8 mouse cellular contexts compared by ENCODE assay signal in genomic region chr13:20173987-20174654, GRCm38 (mm10).
DNase-seq lines count a peak whose midpoint lies in the region; ATAC-seq and TF ChIP-seq lines count a peak whose summit lies in the region.

No protein-coding gene starts in this region.

- no peak overlapping the region for H3K4me2 ChIP-seq in lung, embryonic 14.5 days
- H3K4me2 ChIP-seq in kidney, embryonic 16.5 days (replicated peaks; ENCODE audit: low read depth, low read length), result no peak overlapping the region
- no peak overlapping the region for H3K4me2 ChIP-seq in neural tube, embryonic 15.5 days

- H3K9me3 ChIP-seq in lung, embryonic 14.5 days (ENCODE audit: low read depth, low read length), result no peaks in the 10 kb centered on the region
- no peaks in the 10 kb centered on the region for H3K9me3 ChIP-seq in kidney, embryonic 16.5 days (ENCODE audit: low read length)
- H3K9me3 ChIP-seq in neural tube, embryonic 15.5 days (replicated peaks), result no peaks in the 10 kb centered on the region

- 19% methylated on average over 10 of the region's 10 CpGs for WGBS in lung, embryonic 14.5 days
- 16% methylated on average over 10 of the region's 10 CpGs for WGBS in lung, adult 2 months
- 31% methylated on average over 10 of the region's 10 CpGs for WGBS in kidney, embryonic 16.5 days
- WGBS in neural tube, embryonic 15.5 days, result 39% methylated on average over 10 of the region's 10 CpGs

- peak overlapping the region; percentile 87 for H3K27ac ChIP-seq in lung, embryonic 14.5 days (ENCODE audit: low read depth)
- H3K27ac ChIP-seq in kidney, embryonic 16.5 days (ENCODE audit: low read length), result peak overlapping the region; percentile 61; the same call in 1 of the 2 replicates
- H3K27ac ChIP-seq in neural tube, embryonic 15.5 days (replicated peaks), result peak overlapping the region; percentile 33; the same call in 1 of the 2 replicates

- no peak for TF ChIP-seq CTCF in lung, embryonic 14.5 days (IDR thresholded peaks at IDR 0.05; ENCODE audit: low read depth)
- no peak for TF ChIP-seq CTCF in lung, adult 2 months (IDR thresholded peaks at IDR 0.05; ENCODE audit: insufficient read depth, low read length)

- no peak overlapping the region for H3K9ac ChIP-seq in lung, embryonic 14.5 days
- 0 out of 2 replicates have a peak overlapping the region, but pooled peaks have one; percentile 3 for H3K9ac ChIP-seq in kidney, embryonic 16.5 days (replicated peaks; ENCODE audit: low read length)
- no peak overlapping the region for H3K9ac ChIP-seq in neural tube, embryonic 15.5 days (replicated peaks)

- H3K4me3 ChIP-seq in lung, embryonic 14.5 days (ENCODE audit: low read depth, low read length), result no peak overlapping the region
- no peak overlapping the region for H3K4me3 ChIP-seq in lung, adult 2 months (replicated peaks; ENCODE audit: extremely low read depth, low read depth, low read length)
- no peak overlapping the region for H3K4me3 ChIP-seq in kidney, embryonic 16.5 days (ENCODE audit: low read length)
- no peak overlapping the region for H3K4me3 ChIP-seq in neural tube, embryonic 15.5 days (replicated peaks)

- peak; percentile 85 for ATAC-seq in lung, embryonic 14.5 days (ENCODE audit: insufficient read depth)
- peak; percentile 24; the same call in 1 of the 2 replicates for ATAC-seq in granulocyte monocyte progenitor cell, adult 5-6 weeks (replicated peaks; ENCODE audit: poor library complexity, severe bottlenecking)
- ATAC-seq in kidney, embryonic 16.5 days (ENCODE audit: low FRiP score, low TSS enrichment), result peak; percentile 69; the same call in 1 of the 2 replicates
- no peak for ATAC-seq in neural tube, embryonic 15.5 days (ENCODE audit: low FRiP score)

- peaks cover 16% of the 10 kb centered on the region for H3K4me1 ChIP-seq in lung, embryonic 14.5 days (ENCODE audit: insufficient read depth)
- H3K4me1 ChIP-seq in lung, adult 2 months (ENCODE audit: control insufficient read depth, insufficient read depth, low read length), result peaks cover 10% of the 10 kb centered on the region
- H3K4me1 ChIP-seq in kidney, embryonic 16.5 days (ENCODE audit: insufficient read depth, low read length), result peaks cover 13% of the 10 kb centered on the region; the same call in 1 of the 2 replicates
- H3K4me1 ChIP-seq in neural tube, embryonic 15.5 days, result 0 out of 2 replicates have a peak, but pooled peaks cover 5% of the 10 kb centered on the region

- H3K27me3 ChIP-seq in lung, embryonic 14.5 days (ENCODE audit: insufficient read depth, low read length), result no peaks in the 10 kb centered on the region
- no peaks in the 10 kb centered on the region for H3K27me3 ChIP-seq in kidney, embryonic 16.5 days (ENCODE audit: insufficient read depth, low read length)
- H3K27me3 ChIP-seq in neural tube, embryonic 15.5 days (replicated peaks), result no peaks in the 10 kb centered on the region

- TF ChIP-seq POLR2A in lung, adult 2 months (IDR thresholded peaks at IDR 0.05; ENCODE audit: borderline replicate concordance, extremely low read depth, low read depth, low read length), result no peak

- no peaks in the 10 kb centered on the region for H3K36me3 ChIP-seq in lung, embryonic 14.5 days (ENCODE audit: insufficient read depth)
- no peaks in the 10 kb centered on the region for H3K36me3 ChIP-seq in kidney, embryonic 16.5 days (ENCODE audit: insufficient read depth, low read length)
- no peaks in the 10 kb centered on the region for H3K36me3 ChIP-seq in neural tube, embryonic 15.5 days

- peak; percentile 60 for DNase-seq in lung, embryonic 14.5 days
- DNase-seq in lung, adult 2 months, result no peak
- no peak for DNase-seq in MN1 (ENCODE audit: low spot score)
- DNase-seq in cerebellum, postnatal 10 days, result no peak
- no peak for DNase-seq in right cerebral cortex, postnatal 4 days

Comparison
In these comparisons a context has a peak if more than half of its experiments do, and no peak if none do; other contexts are left out.
1. H3K27ac ChIP-seq: peak in every context shown above with its lines; median percentile 87 in lung, embryonic 14.5 days; 61 in kidney, embryonic 16.5 days; 33 in neural tube, embryonic 15.5 days.